Mouse (Mus musculus) adrenal gland, postnatal 14 days (tissue): ENCODE data around the gene Hpca. TPM values are rescaled to one million over a fixed set of nuclear protein-coding genes. Genes with fewer than 3 reads are reported as not detected.

Experiments used
- DNase-seq: peaks from one replicate; pipeline ENCODE4 v3.0.0; 2021; ENCODE audit warnings: mixed read lengths
- total RNA-seq: library from RNA; stranded (reverse); gene quantifications from 2 replicates; pipeline ENCODE4 v1.2.3, GENCODE M21; 2021

The Hpca gene
- total RNA-seq, 1 experiment from 2014 or later: 1.2 TPM

- no peak for DNase-seq
Measured at GRCm38 (mm10) chr4:129108624-129109023, 13.2 kb downstream of the Hpca start.

GRCm38 (mm10) chr4:129107348-129107899 lies 14.4 kb downstream of the Hpca start:
- no peak for DNase-seq

- no peak for DNase-seq
Measured at GRCm38 (mm10) chr4:129106073-129106472, 15.8 kb downstream of the Hpca start.

GRCm38 (mm10) chr4:129105356-129105755 lies 16.5 kb downstream of the Hpca start, which contains the start of gene Tmem54:
Gene Tmem54, plus strand, starts transcription at chr4:129105548.
- no peak for DNase-seq

GRCm38 (mm10) chr4:129102133-129102829 lies 19.6 kb downstream of the Hpca start:
- DNase-seq: no peak

- no peak for DNase-seq
Measured at GRCm38 (mm10) chr4:129097006-129097405, 24.8 kb downstream of the Hpca start.

GRCm38 (mm10) chr4:129095276-129095675 lies 26.6 kb downstream of the Hpca start:
- DNase-seq: no peak

GRCm38 (mm10) chr4:129087850-129088249 lies 34.0 kb downstream of the Hpca start:
- DNase-seq: no peak

GRCm38 (mm10) chr4:129086078-129086477 lies 35.8 kb downstream of the Hpca start:
- peak; percentile 79 for DNase-seq

- peak; percentile 63 for DNase-seq
Measured at GRCm38 (mm10) chr4:129084896-129085295, 36.9 kb downstream of the Hpca start.

- peak; percentile 87 for DNase-seq
Measured at GRCm38 (mm10) chr4:129082379-129083115, 39.3 kb downstream of the Hpca start.

GRCm38 (mm10) chr4:129081939-129082338 lies 39.9 kb downstream of the Hpca start:
- no peak for DNase-seq

GRCm38 (mm10) chr4:129081512-129081911 lies 40.3 kb downstream of the Hpca start:
- DNase-seq: no peak

GRCm38 (mm10) chr4:129081041-129081440 lies 40.8 kb downstream of the Hpca start:
- no peak for DNase-seq

- no peak for DNase-seq
Measured at GRCm38 (mm10) chr4:129079126-129079525, 42.7 kb downstream of the Hpca start.

GRCm38 (mm10) chr4:129068848-129069247 lies 53.0 kb downstream of the Hpca start:
- DNase-seq: no peak

GRCm38 (mm10) chr4:129067638-129068415 lies 54.0 kb downstream of the Hpca start:
- DNase-seq: no peak

- DNase-seq: no peak
Measured at GRCm38 (mm10) chr4:129065688-129066236, 56.1 kb downstream of the Hpca start.

GRCm38 (mm10) chr4:129062281-129063075 lies 59.4 kb downstream of the Hpca start:
- no peak for DNase-seq
